Mouse (Mus musculus): ENCODE results near the gene Pde10a. TPM values are rescaled to one million over a fixed set of nuclear protein-coding genes. Genes with fewer than 3 reads are reported as not detected.

Pde10a gene
- polyA plus RNA-seq (2012; fragmentation: generic; extraction: Trizol): under 1 TPM; 0.02 to 0.25 TPM

GRCm38 (mm10) chr17:8525225-8525721 lies at the start of gene Pde10a:
TSS of gene Pde10a (plus strand) at chr17:8525372.

DNA sequence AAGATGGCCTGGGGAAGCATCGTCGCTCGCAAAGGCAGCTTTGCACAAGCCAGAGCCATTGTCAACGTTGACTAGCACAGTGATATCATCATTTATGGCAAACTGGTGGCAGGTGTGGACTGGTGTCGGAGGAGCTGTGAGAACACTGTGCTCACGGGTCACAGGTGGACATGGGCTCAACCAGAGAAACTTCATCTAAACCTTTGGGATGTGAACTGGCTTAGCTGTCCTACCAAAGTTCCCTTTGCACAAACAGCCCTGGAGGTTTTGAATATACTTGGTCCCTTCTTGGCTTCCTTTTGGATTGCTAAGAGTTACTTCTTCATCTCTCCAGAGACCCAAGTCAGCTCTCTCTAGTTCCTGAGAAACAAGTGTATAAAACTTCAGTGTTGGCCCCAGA lies 41.7 kb downstream of the Pde10a start, which contains the start of gene Gm17087:
TSS of gene Gm17087 (minus strand) at position 101 of the 400 bp plus-strand sequence.

DNA sequence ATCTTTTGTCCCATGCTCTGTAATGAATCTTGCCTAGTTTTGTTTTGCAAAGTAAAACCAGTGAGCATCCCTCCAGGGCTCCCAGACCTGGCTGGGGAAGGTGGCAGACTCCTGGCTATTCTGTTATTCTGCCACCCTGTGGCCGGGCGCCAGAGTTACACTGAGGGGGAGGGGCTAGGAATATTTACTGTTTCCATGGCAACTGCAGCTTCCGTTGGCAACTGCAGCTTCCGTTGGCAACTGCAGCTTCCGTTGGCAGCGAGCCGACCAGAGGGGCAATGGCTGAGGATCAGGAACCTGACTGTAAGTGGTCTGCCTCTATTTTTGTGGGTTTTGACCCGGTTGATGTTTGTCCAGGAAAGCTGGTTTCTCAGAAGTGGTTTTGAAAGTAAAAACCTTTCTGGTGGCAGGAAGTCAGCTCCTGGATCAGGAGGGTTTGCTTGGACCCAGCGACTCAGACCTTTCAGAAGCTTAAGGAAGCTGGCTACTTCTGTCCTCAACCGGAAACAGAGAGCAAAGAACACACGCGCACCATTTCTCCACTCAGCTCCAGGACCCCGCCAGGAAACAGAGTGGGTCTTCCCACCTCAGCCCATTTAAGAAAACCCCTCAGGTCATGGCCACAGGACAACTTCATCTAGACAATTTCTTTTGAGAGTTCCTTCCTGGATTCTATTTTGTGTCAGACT lies 463.1 kb downstream of the Pde10a start, which contains the start of gene 1700010I14Rik:
TSS of gene 1700010I14Rik (plus strand) at position 215 of the 689 bp plus-strand sequence.

Other genes with a start within 250 kb of the Pde10a start
- 10 to 100 TPM; 16.8 to 88.5 TPM for gene Mpc1, start 242.5 kb upstream of the Pde10a start, polyA plus RNA-seq (2012; fragmentation: generic; extraction: Trizol)
- 10 to 100 TPM; 11.6 to 40.1 TPM for gene Sft2d1, start 214.3 kb upstream of the Pde10a start, polyA plus RNA-seq (2012; fragmentation: generic; extraction: Trizol)
- gene Prr18, start 187.9 kb upstream of the Pde10a start, polyA plus RNA-seq (2012; fragmentation: generic; extraction: Trizol): under 1 TPM; 0.07 to 0.71 TPM
- gene T2, start 169.4 kb upstream of the Pde10a start, polyA plus RNA-seq (2012; fragmentation: generic; extraction: Trizol): under 1 TPM; 0.09 TPM
- gene T, start 90.9 kb upstream of the Pde10a start, polyA plus RNA-seq (2012; fragmentation: generic; extraction: Trizol): under 1 TPM in 1 of 2 experiments, not detected in 1; 0.02 TPM
- gene Gm17087, start 41.6 kb downstream of the Pde10a start, polyA plus RNA-seq (2012; fragmentation: generic; extraction: Trizol): not detected